Mouse (Mus musculus): ENCODE results near the gene Tacr3.

Tacr3 gene

DNA sequence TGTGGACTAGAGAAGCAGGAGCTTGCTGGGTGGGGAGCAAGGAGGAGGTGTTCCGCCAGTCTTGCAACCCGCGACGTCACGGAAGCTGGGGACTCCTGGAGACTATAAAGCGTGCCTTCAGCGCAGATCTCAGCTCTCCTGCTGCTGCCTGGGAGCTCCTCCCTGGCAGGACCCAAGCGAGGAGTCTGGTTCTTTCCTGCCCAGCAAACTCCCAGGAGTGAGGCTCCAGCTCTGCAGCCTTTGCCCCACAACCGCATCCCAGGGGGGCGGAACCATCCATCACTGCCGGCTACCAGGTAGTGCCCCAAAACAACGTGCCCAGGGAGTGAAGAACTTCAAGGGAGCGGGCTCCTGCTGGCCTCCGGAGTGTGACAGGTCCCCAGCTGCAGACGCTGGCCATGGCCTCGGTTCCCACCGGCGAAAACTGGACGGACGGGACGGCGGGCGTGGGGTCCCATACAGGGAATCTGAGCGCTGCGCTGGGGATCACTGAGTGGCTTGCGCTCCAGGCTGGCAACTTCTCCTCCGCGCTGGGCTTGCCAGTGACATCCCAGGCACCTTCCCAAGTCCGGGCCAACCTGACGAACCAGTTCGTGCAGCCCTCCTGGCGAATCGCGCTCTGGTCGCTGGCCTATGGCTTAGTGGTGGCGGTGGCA, at the start of gene Tacr3:
TSS of gene Tacr3 (plus strand) at position 133 of the 656 bp plus-strand sequence.
- peak; percentile 53 for DNase-seq (ENCODE audit: low read depth, low spot score)

DNA sequence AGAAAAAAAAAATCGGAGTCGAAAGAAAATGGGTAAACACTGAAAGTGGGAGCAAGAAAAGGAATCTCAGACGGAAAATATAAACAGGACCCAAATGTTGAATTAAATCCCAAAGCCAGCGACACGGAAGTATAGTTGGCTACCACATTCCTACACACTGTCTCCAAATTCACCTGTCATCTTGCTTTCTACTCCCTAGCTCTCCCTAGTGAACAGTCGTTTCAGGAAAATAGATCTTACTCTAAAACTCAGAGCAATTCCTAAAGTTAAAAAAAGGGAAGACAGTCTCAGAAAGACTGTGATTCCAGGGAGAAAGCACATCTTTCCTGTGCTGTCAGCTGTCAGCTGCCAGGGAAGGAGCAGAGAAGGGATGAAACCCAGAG, 324 bp upstream of the Tacr3 start:
- no peak for DNase-seq (ENCODE audit: low read depth, low spot score)

DNA sequence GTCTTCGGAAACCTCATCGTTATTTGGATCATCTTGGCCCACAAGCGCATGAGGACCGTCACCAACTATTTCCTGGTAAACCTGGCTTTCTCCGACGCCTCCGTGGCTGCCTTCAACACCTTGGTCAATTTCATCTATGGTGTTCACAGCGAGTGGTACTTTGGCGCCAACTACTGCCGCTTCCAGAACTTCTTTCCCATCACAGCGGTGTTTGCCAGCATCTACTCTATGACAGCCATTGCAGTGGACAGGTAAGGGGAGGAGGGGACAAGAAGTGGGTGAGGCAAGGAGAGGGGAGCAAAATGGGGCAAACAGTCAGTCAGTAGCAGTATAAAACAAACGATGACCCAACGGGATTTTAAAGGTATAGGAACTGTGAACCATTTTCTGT, 719 bp downstream of the Tacr3 start:
- DNase-seq (ENCODE audit: low read depth, low spot score), result no peak

DNA sequence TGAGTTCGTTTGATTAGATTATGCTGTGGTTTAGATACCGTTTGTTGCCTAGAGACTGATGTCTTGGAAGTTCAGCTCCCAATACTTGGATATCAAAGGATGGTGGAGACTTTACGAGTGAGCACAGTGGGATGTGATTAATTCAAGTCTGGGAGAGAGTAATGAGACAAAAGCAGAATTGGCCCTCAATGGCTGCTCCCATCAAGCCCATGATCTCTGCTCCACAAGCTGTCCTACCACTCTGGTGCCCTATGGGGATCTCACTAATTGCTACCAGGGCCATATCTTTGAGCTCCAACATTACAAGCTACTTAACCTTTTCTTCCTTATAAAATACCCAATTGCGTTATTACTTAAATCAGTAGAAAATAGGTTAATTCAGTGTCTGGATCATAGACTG, 22.5 kb downstream of the Tacr3 start:
- no peak for DNase-seq (ENCODE audit: low read depth, low spot score)

DNA sequence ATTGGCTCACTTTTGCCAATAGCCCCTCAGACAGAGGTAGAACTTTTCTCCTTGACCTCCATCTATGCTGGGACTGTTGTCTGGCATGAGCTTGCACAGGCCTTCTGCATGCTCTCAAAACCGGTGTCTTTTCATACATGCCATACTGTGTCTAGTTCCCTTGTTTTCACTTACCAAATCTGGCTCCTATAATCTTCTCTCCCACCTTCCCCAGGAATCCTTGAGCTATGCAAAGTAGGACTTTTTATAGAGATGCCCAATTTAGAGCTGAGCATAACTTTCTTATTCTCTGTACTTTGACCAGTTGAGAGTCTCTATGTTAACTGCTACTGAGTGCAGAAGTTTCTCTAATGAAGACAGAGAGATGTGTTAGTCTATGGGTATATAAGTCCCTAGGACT, 48.9 kb downstream of the Tacr3 start:
- DNase-seq (ENCODE audit: low read depth, low spot score), result no peak

GRCm38 (mm10) chr3:134895831-134896230, 67.0 kb downstream of the Tacr3 start:
- DNase-seq (ENCODE audit: low read depth, low spot score), result no peak

GRCm38 (mm10) chr3:134908890-134909289, 80.1 kb downstream of the Tacr3 start:
- no peak for DNase-seq (ENCODE audit: low read depth, low spot score)

GRCm38 (mm10) chr3:134934703-134935102, 105.9 kb downstream of the Tacr3 start:
- DNase-seq (ENCODE audit: low read depth, low spot score), result no peak

- DNase-seq (ENCODE audit: low read depth, low spot score), result no peak
Measured at GRCm38 (mm10) chr3:134935461-134935860, 106.7 kb downstream of the Tacr3 start.

- DNase-seq (ENCODE audit: low read depth, low spot score), result peak; percentile 10
Measured at GRCm38 (mm10) chr3:134963461-134963860, 134.7 kb downstream of the Tacr3 start.

- DNase-seq (ENCODE audit: low read depth, low spot score), result no peak
Measured at GRCm38 (mm10) chr3:134978902-134979301, 150.1 kb downstream of the Tacr3 start.

DNA sequence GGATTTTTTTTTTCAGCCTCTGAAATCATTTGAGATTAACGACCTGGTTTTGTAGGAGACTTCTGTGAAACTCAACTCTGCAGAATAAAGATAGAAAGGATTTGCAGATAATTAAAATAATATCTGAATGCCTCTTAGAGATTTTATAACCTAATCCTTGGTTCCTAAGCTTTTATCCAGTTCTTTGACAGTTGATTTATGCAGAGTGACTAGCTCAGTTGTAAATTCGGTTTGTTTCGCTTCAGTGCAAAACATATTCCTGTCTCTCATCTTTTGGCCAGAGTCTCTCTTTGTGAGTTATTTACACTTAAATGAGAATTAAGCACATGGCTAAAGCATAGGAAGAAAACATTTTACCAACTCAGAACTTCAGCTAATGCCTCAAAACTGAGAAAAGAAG, 151.3 kb downstream of the Tacr3 start:
- DNase-seq (ENCODE audit: low read depth, low spot score), result no peak
